8 mouse cellular contexts compared by ENCODE assay signal in the genomic region with DNA sequence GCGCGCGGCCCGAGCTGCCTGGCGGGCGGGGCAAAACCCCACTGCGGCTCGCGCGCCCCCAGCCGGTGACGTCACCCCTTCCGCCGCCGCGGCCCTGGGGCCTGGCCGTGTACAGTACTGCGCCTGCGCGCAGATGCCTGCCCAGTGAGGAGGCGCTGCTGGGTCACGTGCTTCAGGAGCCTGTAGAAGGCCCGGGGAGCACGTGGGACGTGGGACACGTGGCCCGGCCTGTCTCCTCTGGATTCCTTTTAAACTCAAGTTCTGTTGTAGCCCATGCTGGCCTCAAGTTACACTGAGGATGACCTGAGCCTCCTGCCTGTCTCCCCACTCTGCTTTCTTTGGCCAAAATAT. TPM values are rescaled to one million over a fixed set of nuclear protein-coding genes. Genes with fewer than 3 reads are reported as not detected.
DNase-seq lines count a peak whose midpoint lies in the region; ATAC-seq and TF ChIP-seq lines count a peak whose summit lies in the region.

A gene (minus strand): TSS at position 82 of the 351 bp plus-strand sequence.

- no peak for TF ChIP-seq CTCF in heart, postnatal 0 days (IDR thresholded peaks at IDR 0.05; ENCODE audit: low read depth)
- no peak for TF ChIP-seq CTCF in liver, embryonic 14.5 days (IDR thresholded peaks at IDR 0.05; ENCODE audit: low read depth)

- peak within 1 kb of the TSS; percentile 98 for H3K9ac ChIP-seq in forebrain, embryonic 13.5 days
- peak within 1 kb of the TSS; percentile 61 for H3K9ac ChIP-seq in heart, postnatal 0 days (replicated peaks; ENCODE audit: low read depth, low read length)
- peak within 1 kb of the TSS; percentile 27; the same call in 1 of the 2 replicates for H3K9ac ChIP-seq in liver, embryonic 14.5 days (replicated peaks)
- H3K9ac ChIP-seq in stomach, embryonic 16.5 days (ENCODE audit: low read length) = peak within 1 kb of the TSS; percentile 82

- H3K4me3 ChIP-seq in forebrain, embryonic 13.5 days = peak within 1 kb of the TSS; percentile 87
- peak within 1 kb of the TSS; percentile 64 for H3K4me3 ChIP-seq in heart, postnatal 0 days (ENCODE audit: low read depth, low read length)
- H3K4me3 ChIP-seq in liver, embryonic 14.5 days (ENCODE audit: insufficient read depth in 1 of 2, low read depth in 2 of 2, low read length in 2 of 2) = peak within 1 kb of the TSS; percentile 47 to 51
- peak within 1 kb of the TSS; percentile 62 for H3K4me3 ChIP-seq in stomach, embryonic 16.5 days (replicated peaks; ENCODE audit: low read length)

- 0% methylated on average over 11 of the region's 27 CpGs for WGBS in forebrain, embryonic 13.5 days
- WGBS in heart, postnatal 0 days = 1% methylated on average over 25 of the region's 27 CpGs
- under 1% methylated on average over 25 of the region's 27 CpGs for WGBS in liver, embryonic 14.5 days (ENCODE audit: insufficient replicate concordance)
- 0% methylated on average over 21 of the region's 27 CpGs for WGBS in stomach, embryonic 16.5 days

- peak; percentile 88 for ATAC-seq in forebrain, embryonic 13.5 days
- peak; percentile 90 for ATAC-seq in heart, postnatal 0 days (ENCODE audit: insufficient read depth, low read depth)
- ATAC-seq in liver, embryonic 14.5 days (ENCODE audit: insufficient read depth) = peak; percentile 69
- ATAC-seq in stomach, embryonic 16.5 days (ENCODE audit: insufficient read depth, low FRiP score) = peak; percentile 87

- H3K4me2 ChIP-seq in forebrain, embryonic 13.5 days = peak within 1 kb of the TSS; percentile 99
- H3K4me2 ChIP-seq in heart, postnatal 0 days (ENCODE audit: low read depth, low read length) = peak within 1 kb of the TSS; percentile 97
- H3K4me2 ChIP-seq in liver, embryonic 14.5 days (ENCODE audit: low read depth) = peak within 1 kb of the TSS; percentile 68
- peak within 1 kb of the TSS; percentile 96 for H3K4me2 ChIP-seq in stomach, embryonic 16.5 days (ENCODE audit: low read depth, low read length)

- TF ChIP-seq EP300 in heart, postnatal 0 days (IDR thresholded peaks at IDR 0.05; ENCODE audit: low read depth) = no peak
- TF ChIP-seq EP300 in liver, embryonic 14.5 days (IDR thresholded peaks at IDR 0.05; ENCODE audit: low read depth) = no peak

- no peaks in the 10 kb centered on the region for H3K27me3 ChIP-seq in forebrain, embryonic 13.5 days
- peaks cover 43% of the 10 kb centered on the region for H3K27me3 ChIP-seq in heart, postnatal 0 days (ENCODE audit: control insufficient read depth, insufficient read depth, low read length)
- peaks cover 62% of the 10 kb centered on the region for H3K27me3 ChIP-seq in liver, embryonic 14.5 days (ENCODE audit: control insufficient read depth, insufficient read depth, low read length)
- peaks cover 25% of the 10 kb centered on the region for H3K27me3 ChIP-seq in stomach, embryonic 16.5 days (ENCODE audit: control insufficient read depth, insufficient read depth, low read length)

- H3K27ac ChIP-seq in forebrain, embryonic 13.5 days = peak within 1 kb of the TSS; percentile 97
- H3K27ac ChIP-seq in heart, postnatal 0 days (ENCODE audit: low read depth) = peak within 1 kb of the TSS; percentile 18
- no peak within 1 kb of the TSS for H3K27ac ChIP-seq in liver, embryonic 14.5 days
- peak within 1 kb of the TSS; percentile 68 for H3K27ac ChIP-seq in stomach, embryonic 16.5 days (ENCODE audit: low read length)

- H3K9me3 ChIP-seq in forebrain, embryonic 13.5 days (replicated peaks) = no peaks in the 10 kb centered on the region
- H3K9me3 ChIP-seq in heart, postnatal 0 days (replicated peaks; ENCODE audit: control insufficient read depth, low read length) = no peaks in the 10 kb centered on the region
- H3K9me3 ChIP-seq in liver, embryonic 14.5 days (ENCODE audit: control insufficient read depth, low read length) = no peaks in the 10 kb centered on the region; the same call in 1 of the 2 replicates
- H3K9me3 ChIP-seq in stomach, embryonic 16.5 days (replicated peaks; ENCODE audit: control insufficient read depth, low read length) = peaks cover 7% of the 10 kb centered on the region; the same call in 1 of the 2 replicates

- no peaks in the 10 kb centered on the region for H3K36me3 ChIP-seq in forebrain, embryonic 13.5 days (ENCODE audit: poor library complexity, severe bottlenecking)
- no peaks in the 10 kb centered on the region for H3K36me3 ChIP-seq in heart, postnatal 0 days (replicated peaks; ENCODE audit: control insufficient read depth, insufficient read depth, low read length)
- H3K36me3 ChIP-seq in liver, embryonic 14.5 days (replicated peaks; ENCODE audit: control insufficient read depth, insufficient read depth, low read depth) = no peaks in the 10 kb centered on the region
- no peaks in the 10 kb centered on the region for H3K36me3 ChIP-seq in stomach, embryonic 16.5 days (ENCODE audit: control insufficient read depth, insufficient read depth, low read length)

- H3K4me1 ChIP-seq in forebrain, embryonic 13.5 days = peaks cover 31% of the 10 kb centered on the region
- H3K4me1 ChIP-seq in heart, postnatal 0 days (ENCODE audit: control insufficient read depth, insufficient read depth) = peaks cover 31% of the 10 kb centered on the region
- H3K4me1 ChIP-seq in liver, embryonic 14.5 days (replicated peaks; ENCODE audit: control insufficient read depth in 2 of 2, insufficient read depth in 2 of 2, low read length in 1 of 2) = no peaks in the 10 kb centered on the region; a peak in 1 of 4 replicates
- peaks cover 45% of the 10 kb centered on the region for H3K4me1 ChIP-seq in stomach, embryonic 16.5 days (ENCODE audit: control insufficient read depth, insufficient read depth, low read length)

- peak; percentile 81 to 82 for DNase-seq in CD8-positive naive resting alpha-beta T cell, adult 2 months (ENCODE audit: low read depth in 2 of 2, low spot score in 2 of 2)
- DNase-seq in c-Kit-positive CD71-negative TER-119-negative erythroid progenitor cells, embryonic 14.5 days (ENCODE audit: low read depth) = peak; percentile 78
- DNase-seq in heart, postnatal 0 days (ENCODE audit: low spot score) = peak; percentile 92
- peak; percentile 87 to 89 for DNase-seq in kidney, postnatal 36 days
- DNase-seq in liver, embryonic 14.5 days (ENCODE audit: low read depth in 3 of 3, low spot score in 3 of 3) = peak; percentile 39 to 52 (median 49)
- DNase-seq in neural tube, embryonic 10.5 days (ENCODE audit: extremely low spot score, low spot score) = peak; percentile 97

RNA-seq across cellular contexts. Expression of the gene that starts here (rescaled TPM):
- polyA plus RNA-seq in forebrain, embryonic 13.5 days (2015; fragmentation: Nextera tagmentation; extraction: Ambion mirVana) = 276 and 292 TPM in 2 replicates
- 136 and 138 TPM in 2 replicates for total RNA-seq in heart, postnatal 0 days (2014; rRNA removed; ENCODE audit: low replicate concordance)
- 15.7 and 15.9 TPM in 2 replicates for polyA plus RNA-seq in heart, postnatal 0 days (2015; fragmentation: Nextera tagmentation; extraction: Ambion mirVana)
- 17.7 and 18.8 TPM in 2 replicates for polyA plus RNA-seq in liver, embryonic 14.5 days (2012; rRNA removed)
- polyA plus RNA-seq in liver, embryonic 14.5 days (2014; fragmentation: Nextera tagmentation; extraction: Ambion mirVana) = 3.8 and 4.6 TPM in 2 replicates
- polyA plus RNA-seq in stomach, embryonic 16.5 days (2015; fragmentation: Nextera tagmentation; extraction: Ambion mirVana) = 58.5 and 61.9 TPM in 2 replicates

Comparison
In these comparisons a context has a peak if more than half of its experiments do, and no peak if none do; other contexts are left out.
1. H3K9ac ChIP-seq: peak in every context shown above with its lines; median percentile 98 in forebrain, embryonic 13.5 days; 82 in stomach, embryonic 16.5 days; 61 in heart, postnatal 0 days; 27 in liver, embryonic 14.5 days.